Mouse (Mus musculus): ENCODE results near the gene Cldn34c1.
"Not testable (repeated sequence)": the region's sequence is repeated elsewhere in the genome, so short reads cannot be mapped to it uniquely, and the experiment has no call there.

The Cldn34c1 gene

DNA sequence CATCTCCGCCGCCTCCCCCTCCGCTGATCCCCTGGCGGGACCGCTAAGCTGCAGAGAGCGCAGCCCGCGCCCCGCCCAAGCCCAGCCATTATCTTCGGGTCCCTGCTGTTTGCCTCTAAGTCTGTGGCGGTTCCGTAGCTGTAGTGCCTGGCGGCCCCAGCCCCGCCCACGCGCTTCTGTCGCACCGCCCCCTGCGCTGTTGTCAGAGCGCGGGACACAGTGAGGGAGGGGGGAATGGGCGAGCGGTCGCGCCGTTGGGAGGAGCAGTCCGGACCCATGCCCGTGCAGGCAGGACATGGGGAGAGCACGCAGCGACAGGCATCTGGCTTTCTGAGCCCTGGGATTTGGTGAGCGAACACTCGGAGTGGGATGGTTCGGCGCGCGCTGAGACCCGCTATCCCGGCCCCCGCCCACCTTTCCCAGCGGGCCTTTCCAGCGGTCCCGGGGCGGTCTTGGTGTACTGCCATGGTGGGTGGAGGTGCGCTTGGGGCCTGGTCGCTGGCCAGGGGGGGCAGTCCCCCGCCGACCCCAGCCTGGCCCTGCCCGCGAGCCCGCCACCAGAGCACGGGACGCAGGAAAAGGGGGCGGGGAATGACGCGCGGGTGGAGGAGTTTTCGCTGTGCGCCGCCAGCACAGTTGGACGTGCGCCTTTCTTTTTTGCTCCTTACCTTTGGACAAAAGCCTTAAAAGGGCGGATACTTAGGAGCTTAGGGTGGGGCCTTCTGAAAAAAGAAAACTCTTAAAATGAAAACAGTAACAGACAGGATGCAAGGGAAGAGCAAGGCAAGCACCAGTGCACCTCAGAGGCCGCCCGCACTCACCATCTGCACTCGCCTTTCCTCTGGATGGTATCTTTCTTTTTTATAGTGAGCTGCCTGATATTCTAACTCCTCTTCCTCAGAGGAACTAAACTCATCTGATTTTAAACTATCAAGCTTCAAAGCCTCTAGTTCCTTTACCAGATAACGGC lies at the start of gene Cldn34c1:
TSS of gene Cldn34c1 (plus strand) at position 205 of the 970 bp plus-strand sequence.
- peak; percentile 89 for DNase-seq

GRCm38 (mm10) chrX:123087441-123087840 lies 15.9 kb upstream of the Cldn34c1 start:
- no peak for DNase-seq

DNA sequence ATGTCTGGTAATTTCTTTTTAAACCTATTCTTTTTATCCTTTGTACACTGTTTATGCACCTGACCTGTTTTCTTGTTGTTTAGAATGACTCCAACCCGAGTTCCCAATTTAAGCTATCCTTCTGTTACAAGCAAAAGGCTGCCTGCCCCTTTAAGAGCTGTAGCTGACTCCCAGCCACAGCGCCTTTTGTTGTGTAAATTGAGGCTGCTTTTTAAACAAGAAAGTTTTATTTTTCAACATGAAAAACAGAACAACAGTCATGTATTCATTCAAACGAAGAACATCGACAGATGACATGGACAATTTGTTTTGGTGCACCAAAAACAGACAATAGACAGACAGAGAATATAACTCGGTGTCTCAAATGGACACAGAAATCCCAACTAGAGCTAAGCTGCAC lies 489 bp upstream of the Cldn34c1 start:
- peak in 1 of 2 experiments; percentile 3 for DNase-seq

DNA sequence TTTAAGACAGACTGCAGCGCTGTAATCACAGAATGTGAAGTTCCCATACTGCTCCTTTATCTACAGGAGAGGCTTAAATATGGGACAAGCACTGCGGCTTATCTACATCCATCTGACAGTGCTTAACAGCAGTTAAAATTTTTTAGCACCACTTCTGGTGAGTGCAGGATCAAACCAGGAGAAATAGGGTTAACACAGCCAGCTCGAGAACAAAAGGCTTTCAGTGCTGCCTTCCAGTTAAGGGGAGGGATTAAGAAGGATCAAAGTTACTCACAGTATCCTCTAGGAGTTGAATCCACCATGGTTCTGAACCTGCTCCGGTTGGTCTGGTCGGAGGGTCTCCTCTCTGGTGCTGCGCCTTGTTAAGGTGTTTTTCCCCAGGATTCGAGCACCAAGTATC lies 1.4 kb downstream of the Cldn34c1 start:
- DNase-seq = not testable (repeated sequence)

DNA sequence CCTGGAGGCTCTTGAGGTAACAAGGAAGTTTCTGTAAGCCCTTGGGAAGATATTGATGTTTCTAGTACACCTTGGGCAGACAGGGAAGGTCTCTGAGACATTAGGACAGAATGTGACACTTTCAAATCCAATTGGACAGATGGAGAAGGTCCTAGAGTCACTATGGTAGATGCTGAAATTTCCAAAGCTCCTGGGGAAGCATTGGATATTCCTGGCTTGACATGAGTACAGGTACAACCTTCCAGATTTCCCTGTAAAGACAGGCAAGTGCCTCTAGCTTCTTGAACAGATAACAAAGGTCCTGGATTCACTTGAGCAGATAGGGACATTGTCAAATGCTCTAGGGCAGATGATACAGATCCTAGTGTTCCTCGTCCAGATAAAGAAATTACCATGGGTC lies 119.1 kb downstream of the Cldn34c1 start, which contains the start of gene Srsx:
TSS of gene Srsx (minus strand) at position 101 of the 400 bp plus-strand sequence.
- DNase-seq = not testable (repeated sequence)

Data from kidney, postnatal 36 days (tissue).